Mouse (Mus musculus): ENCODE measurements around the gene Gjd3. TPM values are rescaled to one million over a fixed set of nuclear protein-coding genes. Genes with fewer than 3 reads are reported as not detected.
"Not testable (repeated sequence)": the region's sequence is repeated elsewhere in the genome, so short reads cannot be mapped to it uniquely, and the experiment has no call there.

Gjd3 gene
- total RNA-seq, 1 experiment from 2014 or later, result not detected

DNA sequence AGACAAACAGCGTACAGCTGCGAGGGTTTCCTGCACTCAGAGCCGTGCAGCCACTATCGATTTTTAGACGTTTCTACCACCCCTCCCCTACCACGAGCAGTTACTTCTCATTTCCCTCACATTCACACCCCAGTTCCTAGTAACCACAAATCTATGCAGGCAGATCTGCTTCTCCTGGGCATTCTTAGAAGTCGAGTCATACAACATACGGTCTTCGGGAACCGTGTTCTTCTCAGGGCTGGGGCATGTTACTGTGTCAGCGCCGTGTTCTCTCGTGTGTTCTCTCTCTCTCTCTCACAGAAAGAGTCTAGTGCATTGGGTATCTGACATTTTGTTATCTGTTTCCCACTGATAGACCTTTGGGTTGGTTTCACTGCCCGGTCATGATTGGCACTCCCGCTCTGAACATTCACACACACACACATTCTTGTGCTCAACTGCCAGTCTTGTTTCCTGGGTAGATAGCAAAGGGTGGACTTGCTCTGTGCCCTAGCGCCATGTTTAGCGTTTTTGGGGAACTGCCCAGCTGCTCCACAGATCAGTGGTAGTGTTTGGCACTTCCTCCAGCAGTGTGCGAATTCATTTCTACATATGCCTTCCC lies 34.7 kb downstream of the Gjd3 start:
- no peak for DNase-seq

DNA sequence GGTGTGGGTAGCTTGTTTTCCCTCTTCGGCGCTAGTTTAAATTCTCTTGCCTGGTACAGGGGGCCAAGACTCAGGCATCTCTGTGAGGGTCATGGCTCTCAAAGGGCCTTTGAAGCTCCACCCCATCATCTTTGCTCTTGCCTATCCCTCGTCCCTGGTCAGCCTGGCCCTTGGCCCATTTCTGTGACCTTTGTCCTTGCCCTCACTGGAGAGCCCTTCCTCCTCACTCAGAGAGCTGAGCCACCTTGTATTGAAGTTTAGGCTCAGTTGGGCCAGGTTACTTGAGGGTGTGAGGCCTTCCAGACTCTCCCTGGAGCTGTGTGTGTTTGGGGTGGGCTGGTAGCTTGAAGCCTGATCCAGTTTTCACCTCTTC lies 37.2 kb downstream of the Gjd3 start:
- DNase-seq, result peak; percentile 85

DNA sequence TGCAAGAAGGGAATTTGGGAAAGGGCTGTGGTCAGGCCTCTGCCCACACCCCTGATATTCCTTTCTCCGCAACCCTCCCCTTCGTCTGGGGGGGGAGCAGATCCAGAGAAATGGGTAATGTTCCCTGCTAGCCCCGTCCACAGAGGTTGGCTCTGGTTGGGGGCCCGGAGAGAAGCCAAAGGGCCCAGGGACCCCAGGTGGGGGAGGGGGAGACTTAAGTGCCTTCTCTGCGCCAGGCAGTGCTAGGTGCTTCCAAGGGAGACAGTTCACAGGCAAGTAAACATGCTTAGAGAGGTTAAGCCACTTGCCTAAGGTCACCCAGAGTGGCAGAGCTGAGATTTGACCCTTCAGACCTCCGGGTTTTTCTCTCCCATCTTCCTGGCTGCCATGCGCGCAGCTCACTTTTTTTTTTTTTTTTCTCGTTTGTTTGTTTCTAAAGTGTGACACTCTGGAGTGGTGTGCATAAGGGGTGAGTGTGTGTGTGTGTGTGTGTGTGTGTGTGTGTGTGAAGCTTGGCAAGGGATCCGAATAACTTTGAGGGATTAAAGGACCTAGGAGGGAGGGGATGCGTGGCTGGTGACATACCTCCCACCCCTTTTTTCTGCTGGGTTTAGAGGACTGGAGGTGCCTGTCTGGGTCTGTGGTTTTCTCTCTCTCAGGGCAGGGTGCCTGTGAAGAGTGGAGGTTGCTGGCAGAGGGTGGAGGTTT lies 37.8 kb downstream of the Gjd3 start:
- peak; percentile 13 for DNase-seq

DNA sequence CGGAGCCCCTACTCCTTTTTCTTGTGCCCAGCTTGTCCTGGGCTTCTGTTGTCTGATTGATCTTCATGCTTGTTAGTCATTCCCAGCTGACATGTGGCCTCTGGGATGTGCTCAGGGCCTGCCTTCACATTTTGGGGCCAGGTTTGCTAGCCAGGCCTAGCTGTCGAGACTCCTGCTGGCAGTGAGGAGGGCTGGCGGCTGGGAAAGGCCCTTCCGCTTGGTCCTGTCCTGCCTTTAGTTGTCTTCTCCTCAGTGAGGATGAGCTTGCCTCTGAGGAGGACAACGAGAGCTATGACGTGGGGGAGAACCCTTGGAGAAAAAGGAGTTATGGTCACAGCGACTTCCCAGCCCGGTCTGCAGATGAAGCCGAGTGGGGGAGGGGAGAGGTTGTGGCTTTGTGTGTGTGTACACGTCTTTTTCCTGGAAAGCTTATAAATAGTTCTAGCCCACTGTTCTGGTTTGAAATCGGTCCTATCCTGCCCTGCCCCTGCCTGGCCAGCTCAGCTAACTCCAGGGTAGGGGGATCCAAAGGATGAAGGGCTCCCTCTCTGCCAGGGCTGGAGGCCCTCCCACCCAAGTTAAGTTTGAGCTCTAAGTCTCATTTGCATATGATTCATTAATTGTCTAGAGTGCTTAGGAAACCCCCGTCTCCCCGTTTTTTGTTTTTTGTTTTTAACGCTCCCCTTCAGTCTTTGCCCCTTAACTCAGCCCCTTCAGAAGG lies 38.9 kb downstream of the Gjd3 start:
- DNase-seq, result peak; percentile 62

DNA sequence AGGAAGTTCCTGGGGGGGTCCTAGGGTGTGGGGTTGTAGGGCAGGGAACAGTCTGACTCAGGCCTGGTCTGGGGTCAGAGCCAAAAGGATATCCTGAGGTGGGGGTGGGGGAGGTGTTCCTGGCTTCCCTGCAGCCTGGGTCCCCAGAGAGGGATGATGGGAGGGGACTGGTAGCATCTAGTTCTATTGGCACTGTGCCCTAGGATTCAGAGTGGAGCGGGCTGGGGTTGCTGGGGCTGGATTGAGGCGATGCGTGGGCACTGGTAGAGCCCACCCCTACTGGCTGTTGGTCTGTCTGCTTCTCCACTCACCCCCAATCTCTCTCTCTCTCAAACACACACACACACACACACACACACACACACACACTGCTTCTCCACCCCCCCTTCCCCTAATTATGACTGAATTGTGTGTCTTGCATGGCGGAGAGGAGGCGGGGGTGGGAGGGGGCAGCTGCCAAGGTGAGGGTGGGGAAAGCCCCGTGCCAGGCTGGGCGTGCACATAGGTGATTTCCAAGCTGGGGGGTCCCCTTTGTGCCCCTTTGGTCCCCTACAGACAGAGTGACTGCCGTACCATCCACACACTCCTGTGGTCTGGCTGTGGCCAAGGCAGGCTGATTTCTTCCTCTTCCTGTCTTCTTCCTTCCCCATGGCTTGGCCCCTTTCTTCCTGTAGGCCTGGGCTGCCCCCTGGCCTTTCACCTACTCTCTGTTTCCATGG lies 39.7 kb downstream of the Gjd3 start:
- DNase-seq, result peak; percentile 79

DNA sequence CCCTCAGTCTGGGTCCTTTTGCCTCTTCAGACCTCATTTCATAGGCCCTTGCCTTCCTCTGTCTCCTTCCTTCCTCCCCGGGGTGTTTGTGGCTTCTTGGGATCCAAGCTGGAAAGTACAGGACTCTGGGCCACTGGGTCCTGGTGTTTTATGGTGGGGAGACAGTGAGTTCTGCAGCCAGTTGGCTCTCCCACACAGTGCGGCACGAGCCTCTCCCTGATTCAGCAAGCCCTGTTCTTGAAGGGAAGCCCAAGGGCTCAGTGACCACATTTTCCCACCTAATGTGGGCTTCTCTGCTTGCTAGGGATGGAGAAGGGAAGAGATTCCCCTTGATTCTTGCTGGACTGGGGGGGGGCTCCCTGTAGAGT lies 40.3 kb downstream of the Gjd3 start:
- DNase-seq, result no peak

DNA sequence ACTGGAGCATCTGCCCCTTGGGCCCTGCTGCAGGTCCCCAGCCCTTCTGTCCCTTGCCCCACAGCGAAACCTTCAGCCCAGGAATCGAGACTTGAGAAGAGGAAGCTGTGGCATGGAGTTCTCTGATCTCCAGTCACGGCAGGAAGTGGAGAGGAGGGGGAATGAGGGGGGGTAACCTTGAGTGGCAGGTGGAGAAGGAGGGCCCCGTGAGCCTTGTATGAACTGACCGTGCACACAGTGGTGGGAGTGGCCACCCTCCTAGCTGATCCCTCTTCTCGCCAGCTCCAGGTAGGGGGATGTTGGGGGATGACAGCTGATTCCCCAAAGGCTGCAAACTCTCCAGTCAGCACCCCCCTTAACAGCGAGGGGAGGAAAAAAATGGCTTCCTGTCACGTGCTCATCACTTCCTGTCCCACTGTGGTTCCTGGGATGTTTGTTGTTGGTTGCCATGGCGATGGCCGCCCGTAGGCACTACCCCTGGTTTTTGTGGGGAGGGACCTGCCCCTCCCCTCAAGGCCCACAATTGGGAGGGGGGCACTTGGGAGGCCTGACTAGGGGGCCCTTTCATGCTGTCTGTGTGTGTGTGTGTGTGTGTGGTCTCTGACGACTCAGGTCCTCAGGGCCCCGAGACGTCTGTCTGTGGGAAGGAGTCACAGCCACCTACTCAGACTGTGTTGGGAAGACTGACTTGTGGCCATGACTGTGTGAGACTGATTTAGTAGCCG lies 40.8 kb downstream of the Gjd3 start:
- peak; percentile 90 for DNase-seq

DNA sequence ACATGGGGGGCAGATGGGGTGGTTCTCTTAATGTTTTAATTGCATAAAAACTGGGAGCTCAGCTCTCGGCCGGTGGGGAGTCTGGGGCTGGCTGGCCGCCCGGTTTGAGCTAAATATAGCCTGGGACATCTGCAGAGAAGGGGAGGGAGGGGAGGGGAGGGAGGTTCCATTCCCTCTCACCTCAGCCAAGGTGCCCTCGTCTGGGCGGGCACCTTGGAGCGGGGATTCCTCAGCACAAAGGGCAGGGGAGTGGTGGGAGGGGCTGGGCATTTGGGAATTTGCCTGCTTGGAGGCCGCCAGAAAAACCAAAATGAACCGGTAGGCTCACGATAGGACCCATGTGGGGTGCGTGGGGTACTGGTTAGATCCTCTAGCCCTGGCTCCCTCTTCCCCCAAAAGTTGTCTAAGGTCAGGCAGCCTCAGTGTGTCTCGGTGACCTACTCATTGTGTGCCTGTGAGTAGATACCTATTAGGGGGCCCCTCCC lies 41.4 kb downstream of the Gjd3 start:
- DNase-seq, result peak; percentile 82

DNA sequence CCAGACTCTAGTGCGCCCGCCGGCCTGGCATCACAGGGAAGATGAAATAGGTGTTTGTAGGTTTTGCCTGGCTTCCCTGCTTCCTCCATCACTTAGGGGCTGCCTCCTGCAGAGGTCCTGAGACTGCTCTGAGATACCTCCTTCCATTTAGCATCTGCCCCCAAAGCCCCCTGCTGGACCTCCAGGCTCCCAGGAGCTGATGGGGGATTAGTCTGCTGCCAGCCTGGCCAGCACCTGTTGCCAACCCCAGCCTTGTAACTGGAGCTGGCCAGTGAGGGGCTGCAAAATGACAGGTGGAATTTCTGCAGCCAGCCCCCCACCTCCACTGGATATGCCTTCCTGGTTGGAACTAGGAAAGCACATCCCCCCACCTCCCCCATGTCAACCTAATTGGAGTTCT lies 42.0 kb downstream of the Gjd3 start:
- peak; percentile 8 for DNase-seq

DNA sequence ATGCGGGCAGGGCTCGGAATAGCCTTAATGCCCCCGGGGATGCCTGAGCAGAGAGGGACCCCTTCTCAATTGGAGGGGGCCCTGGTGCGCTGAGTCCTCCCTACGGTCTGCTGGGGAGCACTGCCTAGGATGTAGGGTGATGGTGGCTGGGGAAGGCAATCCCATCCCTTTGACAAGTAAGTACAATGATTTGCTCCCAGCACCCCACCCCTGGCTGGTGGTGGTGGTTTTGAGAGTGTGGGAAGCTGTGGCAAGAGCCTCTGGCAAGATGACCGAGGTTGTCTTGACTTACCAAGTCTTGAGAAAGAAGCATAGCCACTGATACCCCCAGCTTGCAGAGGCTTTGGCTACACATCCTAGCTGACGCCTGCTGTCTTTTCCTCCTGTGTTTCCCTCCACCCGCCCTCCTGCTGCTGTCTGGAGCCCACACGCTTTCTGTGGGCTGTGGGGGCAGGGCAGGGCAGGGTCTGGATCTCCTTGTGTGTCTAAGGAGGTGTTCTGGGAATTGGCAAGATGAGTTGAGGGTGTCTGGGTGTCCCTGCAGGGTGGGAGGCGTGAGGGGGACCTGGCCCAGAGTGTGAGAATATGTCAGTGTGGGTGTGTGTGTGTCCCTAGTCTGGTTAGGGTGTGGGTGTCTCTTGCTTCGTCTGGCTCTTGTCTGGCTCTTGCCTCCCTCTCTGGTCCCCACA lies 42.7 kb downstream of the Gjd3 start:
- DNase-seq, result peak; percentile 22

DNA sequence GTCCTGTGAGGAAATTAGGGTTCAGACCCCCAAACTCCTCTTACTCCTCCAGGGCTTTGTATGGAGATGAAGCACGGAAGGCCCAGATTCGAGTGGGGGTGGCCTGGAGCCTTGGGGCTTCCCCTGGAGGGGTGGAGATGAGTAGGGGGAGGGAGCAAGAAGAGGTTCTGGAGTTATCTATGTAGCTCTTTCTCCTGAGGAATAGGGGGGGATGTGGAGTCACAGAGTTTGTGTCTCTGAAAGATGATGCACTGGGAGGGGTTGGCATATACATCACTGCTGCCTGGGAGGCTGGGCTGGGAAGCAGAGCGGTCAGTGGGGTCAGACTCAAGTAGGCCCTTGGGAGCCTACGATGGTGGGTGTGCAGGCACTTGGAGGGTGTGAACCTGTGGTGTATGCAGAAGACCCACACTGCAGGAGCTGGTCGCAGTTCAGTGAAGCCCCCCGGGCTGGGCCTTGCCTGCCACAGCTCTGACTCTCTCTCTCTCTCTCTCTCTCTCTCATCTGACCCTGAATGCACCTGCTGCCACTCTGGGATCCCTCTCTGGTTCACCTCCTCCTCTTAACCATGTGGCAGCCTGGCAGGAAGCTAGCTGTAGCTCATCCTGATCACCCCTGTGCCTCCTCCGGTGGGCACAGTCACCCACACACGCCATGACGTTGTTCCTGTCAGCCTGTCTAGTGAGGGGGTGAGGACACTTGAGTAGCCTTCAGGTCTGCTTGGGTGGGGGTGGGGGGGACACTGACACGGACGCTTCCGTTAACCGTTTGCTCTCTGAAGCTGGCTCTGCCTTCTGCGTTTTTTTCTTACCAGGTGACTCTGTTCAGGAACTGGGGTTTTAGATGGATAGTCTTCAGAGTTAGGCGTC lies 43.5 kb downstream of the Gjd3 start:
- peak; percentile 22 for DNase-seq

DNA sequence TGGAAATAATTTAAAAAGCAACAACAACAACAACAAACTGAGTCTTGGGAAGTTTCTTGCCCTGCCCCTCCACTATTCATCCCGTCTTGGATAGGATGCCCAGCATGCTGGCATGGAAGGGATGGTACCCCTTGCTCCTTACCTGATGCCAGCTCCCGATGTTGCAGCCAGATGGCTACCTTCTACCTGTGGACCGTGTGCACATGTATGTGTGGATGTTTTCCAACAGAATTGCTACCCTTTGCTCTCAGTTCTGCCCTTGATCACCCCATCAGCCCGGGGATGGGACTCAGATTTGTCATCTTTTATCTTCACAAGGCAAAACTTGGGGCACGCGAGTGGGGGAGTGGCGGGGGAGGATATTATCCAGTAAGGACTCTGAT lies 44.1 kb downstream of the Gjd3 start:
- DNase-seq, result no peak

DNA sequence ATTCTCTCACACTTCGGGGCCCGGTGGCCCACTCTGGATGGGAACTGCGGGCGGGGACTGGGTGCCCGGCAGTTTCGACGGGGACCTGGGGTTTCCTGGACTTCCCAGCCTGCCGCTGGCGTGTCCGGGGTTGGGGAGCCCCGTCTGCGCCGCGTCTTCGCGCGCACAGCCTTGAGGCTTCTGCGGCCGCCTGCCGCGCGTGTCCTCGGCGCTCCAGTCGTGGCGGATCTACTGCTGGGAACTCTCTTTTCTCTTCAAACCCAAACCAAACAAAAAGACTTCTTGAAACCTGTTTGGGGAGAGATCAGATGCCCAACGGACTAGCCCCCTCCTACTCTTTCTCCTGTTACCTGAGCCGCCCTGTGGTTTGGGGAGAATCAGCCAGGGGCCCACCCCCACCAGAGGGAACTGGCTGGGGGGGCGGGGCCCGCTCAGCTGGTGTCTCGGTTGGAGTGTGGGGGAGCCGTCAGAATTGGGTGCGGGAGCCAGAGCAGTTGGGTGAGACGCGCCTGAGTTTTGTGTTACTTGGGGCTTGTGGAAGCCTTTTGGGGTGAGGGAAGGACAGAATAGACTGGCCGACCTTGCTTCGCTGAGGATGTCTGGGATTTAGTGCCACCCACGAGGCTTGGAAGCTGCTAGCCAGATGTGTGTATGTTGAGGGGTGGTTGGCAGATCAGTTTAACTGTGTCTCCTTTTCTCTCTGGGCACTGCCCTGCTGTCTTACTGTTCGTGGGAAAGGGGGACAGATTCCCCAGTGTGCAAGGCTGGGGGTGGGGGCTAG lies 44.7 kb downstream of the Gjd3 start:
- peak; percentile 75 for DNase-seq

DNA sequence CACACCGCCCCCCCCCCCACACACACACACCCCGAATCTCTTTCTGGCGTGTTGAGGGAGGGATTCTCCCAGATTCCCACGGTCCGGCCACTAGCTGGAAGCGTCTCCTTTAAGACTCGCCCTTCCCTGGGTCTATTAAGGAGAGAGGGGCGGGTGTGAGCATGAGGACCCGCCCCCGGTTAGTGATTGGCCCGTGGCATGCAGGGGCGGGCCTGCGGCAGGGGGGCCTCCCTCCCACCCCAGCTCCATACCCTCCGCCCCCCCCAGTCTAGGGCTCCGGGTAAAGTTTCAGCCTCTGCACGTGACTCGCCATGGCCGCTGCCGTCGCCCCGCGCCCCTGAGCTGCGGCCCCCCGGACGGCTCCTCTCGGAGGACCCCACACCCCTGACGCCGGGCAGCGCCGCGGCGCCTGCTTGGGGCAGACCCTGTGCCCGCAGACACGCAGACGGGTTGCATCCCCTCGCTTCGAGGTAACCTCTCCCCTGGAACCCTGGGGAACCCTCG lies 45.4 kb downstream of the Gjd3 start:
- peak; percentile 96 for DNase-seq

DNA sequence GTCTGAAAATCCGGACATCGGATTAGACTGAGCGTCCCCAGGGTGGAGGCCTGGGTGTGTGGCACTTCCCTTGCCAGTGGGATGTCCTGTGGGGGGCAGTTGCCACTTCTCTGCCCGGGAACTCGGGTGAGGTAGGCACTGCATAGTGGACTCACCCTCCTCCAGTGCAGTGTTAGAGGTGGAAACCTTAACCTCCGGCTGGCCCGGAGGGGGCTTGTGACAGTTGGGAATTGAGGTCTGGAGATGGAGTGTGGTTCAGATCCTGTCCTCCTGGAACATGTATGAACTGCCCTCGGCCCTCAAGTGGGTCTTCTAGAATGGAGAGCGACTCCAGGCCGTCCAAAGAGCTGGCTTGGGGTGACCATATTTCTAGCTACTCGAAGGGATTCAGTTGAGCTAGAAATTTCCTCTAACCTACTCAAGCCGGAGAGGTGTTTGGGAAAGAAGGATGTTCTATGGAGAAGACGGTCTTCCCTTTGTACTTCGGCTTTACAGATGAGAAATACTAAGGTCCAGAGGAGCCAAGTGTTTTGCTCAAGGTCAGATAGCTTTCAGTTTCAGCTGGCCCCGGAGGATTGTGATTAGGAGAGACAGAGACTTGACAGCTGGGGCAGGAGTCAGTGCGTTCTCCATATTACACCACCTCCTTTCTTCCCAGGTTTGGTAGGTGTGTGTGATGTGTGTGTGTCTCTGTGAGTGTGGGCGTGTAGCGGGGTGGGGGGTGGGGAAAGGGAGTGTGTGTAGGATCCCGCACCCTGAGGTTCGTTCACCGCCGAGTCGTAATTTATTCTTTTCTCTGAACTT lies 46.0 kb downstream of the Gjd3 start:
- peak; percentile 51 for DNase-seq

DNA sequence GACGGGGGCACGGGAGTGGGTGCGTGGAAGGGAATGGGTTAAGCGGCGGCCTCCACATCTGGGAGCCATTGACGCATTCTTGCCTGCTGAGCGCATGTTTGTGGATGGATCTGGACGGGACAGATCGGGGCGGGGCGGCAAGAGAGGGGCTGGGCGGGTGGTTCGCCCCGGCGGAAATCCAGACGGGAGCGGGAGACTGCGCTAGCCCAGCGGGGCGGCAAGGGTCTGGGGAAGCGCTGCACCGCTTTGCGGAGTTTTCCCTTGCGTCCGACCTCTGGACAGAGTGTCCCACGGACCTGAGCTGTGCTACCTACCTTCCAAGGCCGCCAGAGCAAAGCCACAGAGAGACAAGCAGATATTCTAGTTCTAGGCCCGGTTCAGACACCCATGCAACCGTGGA lies 46.6 kb downstream of the Gjd3 start:
- peak; percentile 89 for DNase-seq

DNA sequence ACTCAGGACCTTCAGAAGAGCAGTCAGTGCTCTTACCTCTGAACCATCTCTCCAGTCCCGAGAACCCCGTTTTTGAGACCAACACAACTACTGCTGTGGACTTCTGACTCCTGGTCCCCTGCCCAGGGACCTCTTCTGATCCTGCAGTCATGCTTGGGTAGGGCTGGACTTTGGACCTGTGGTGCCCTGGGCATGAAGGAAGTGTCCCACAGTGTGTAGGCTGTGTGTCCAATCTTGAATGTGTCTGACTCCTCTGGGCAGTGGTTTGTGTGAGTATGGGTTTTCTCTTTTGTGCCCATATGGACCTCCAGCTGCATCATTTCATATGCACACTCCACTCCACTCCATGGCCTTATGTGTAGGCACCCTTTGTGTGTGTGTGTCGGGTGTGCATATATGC lies 47.7 kb downstream of the Gjd3 start:
- no peak for DNase-seq

DNA sequence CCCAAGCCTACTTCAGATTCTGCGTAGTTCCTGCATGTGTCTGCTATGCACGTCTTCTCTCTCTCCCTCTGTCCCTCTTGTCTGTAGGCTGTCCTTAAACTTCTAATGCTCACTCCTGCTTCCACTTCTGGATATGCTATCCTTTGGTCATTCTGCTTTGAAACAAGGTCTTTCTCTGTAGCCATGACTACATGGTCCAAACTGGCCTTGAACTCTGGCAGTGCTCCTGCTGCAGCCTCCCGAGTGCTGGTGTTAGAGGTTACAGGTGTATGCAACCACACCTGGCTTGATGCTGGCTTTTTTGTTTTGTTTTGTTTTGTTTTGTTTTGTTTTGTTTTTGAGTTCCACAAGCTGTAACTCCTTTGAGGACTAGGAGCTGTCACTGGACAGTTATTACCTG lies 48.4 kb downstream of the Gjd3 start:
- peak; percentile 18 for DNase-seq

DNA sequence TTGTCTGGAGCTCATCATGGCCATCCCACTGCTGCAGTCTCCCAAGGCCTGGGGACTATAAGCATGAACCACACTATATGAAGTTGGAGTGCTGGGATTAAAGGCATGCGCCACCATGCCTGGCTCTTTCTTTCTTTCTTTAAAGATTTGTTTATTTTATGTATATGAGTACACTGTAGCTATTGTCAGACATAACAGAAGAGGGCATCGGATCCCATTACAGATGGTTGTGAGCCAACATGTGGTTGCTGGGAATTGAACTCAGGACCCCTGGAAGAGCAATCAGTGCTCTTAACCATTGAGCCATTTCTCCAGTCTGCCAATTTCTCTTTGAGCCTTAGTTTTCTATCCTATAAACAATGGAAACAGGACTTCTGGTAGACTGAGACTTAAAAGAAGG lies 49.0 kb downstream of the Gjd3 start:
- not testable (repeated sequence) for DNase-seq
